Comparison of ENCODE assay signal across 10 mouse cellular contexts in the genomic region with DNA sequence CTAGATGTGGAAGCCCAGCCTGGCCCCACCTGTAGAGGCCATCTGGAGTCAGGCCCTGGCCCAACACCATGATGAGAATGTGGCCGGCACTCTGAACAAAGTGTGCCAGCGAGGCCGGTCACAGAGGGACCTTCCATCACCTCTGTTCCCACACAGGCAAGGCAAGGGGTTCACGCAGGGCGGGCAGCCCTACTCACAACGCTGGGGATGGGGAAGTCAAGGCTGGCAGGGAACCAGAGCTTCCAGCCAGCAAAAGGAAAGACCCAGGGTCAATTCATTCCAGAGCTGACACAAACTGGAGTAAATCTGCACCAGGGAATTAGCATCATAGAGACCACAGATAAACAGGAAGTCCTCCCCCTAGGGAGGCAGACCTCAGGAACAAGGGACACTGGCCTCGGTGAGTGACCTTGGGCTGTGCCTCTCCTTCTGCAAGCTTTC. TPM values are rescaled to one million over a fixed set of nuclear protein-coding genes. Genes with fewer than 3 reads are reported as not detected.
DNase-seq lines count a peak whose midpoint lies in the region; ATAC-seq and TF ChIP-seq lines count a peak whose summit lies in the region.
"Had no signal": no experiment of that assay in that cellular context is flagged by ENCODE, and none has a peak within 500 bp of the region (broad histone marks: within the 10 kb centered on the region; RNA-seq: fewer than 3 reads in every experiment).

No protein-coding gene starts in this region.

- WGBS in kidney, embryonic 15.5 days, result 50% methylated on average over 7 of the region's 7 CpGs

- DNase-seq in gastrocnemius, adult 2 months, result peak; percentile 57
- no peak for DNase-seq in gastrocnemius, postnatal 36 days
- peak; percentile 33 for DNase-seq in Muller cell, postnatal 12 days (ENCODE audit: inconsistent ontology term)
- DNase-seq in heart, adult 8-10 months (ENCODE audit: low spot score), result peak; percentile 68
- DNase-seq in yolk sac, embryonic 10.5 days (ENCODE audit: low spot score), result no peak
- DNase-seq in embryo, embryonic 10.5 days (ENCODE audit: low spot score), result no peak
- DNase-seq: layer of hippocampus, adult 9-11 months; thymus, postnatal 4 days had no signal

- no peak for ATAC-seq in kidney, embryonic 15.5 days (replicated peaks; ENCODE audit: low FRiP score)
- no peak for ATAC-seq in CD4-positive, CD25-positive, alpha-beta regulatory T cell, adult 4 months

- H3K27me3 ChIP-seq in kidney, embryonic 15.5 days, result no peaks in the 10 kb centered on the region

- H3K4me2 ChIP-seq in kidney, embryonic 15.5 days, result no peak overlapping the region

- peaks cover 84% of the 10 kb centered on the region for H3K4me1 ChIP-seq in kidney, embryonic 15.5 days

- intact Hi-C loops in gastrocnemius, adult 2 months (cut with DNase I), result loop anchor here (2.0 kb wide), 1 partner anchor 34 kb away; the partner anchor contains the start of gene Tmem184b
- intact Hi-C loops in gastrocnemius, postnatal 36 days (cut with DNase I), result no loop called here

- peak overlapping the region; percentile 47 for H3K4me3 ChIP-seq in gastrocnemius, adult 2 months
- H3K4me3 ChIP-seq in kidney, embryonic 15.5 days (replicated peaks), result no peak overlapping the region

- no peak overlapping the region for H3K9ac ChIP-seq in kidney, embryonic 15.5 days

- TF ChIP-seq CTCF in gastrocnemius, adult 2 months (IDR thresholded peaks at IDR 0.05), result no peak

- no peaks in the 10 kb centered on the region for H3K9me3 ChIP-seq in kidney, embryonic 15.5 days (replicated peaks)

- H3K27ac ChIP-seq in gastrocnemius, adult 2 months, result peak overlapping the region; percentile 99
- peak overlapping the region; percentile 69; the same call in 1 of the 2 replicates for H3K27ac ChIP-seq in kidney, embryonic 15.5 days

- H3K36me3 ChIP-seq in kidney, embryonic 15.5 days, result peaks cover 70% of the 10 kb centered on the region

RNA-seq across cellular contexts. Expression of gene Csnk1e, which starts 18.9 kb away (rescaled TPM):
- total RNA-seq in gastrocnemius, adult 2 months (2021), result 10 to 100 TPM; 41.8 to 61.4 TPM
- 10 to 100 TPM; 46.7 to 50.7 TPM for total RNA-seq in gastrocnemius, postnatal 36 days (2021)
- 10 to 100 TPM; 49.3 to 64.6 (median 56.6) TPM for total RNA-seq in heart, adult 8-10 months (2022)
- polyA plus RNA-seq in kidney, embryonic 15.5 days (2015; fragmentation: Nextera tagmentation; extraction: Ambion mirVana), result 87.0 and 90.6 TPM in 2 replicates
- polyA plus RNA-seq in CD4-positive, CD25-positive, alpha-beta regulatory T cell, adult 4 months (2017; shearing (Covaris generic)), result 1 to 10 TPM; 3.1 to 6.2 TPM

RNA-seq across cellular contexts. Expression of gene Tmem184b, which starts 33.1 kb away (rescaled TPM):
- 10 to 100 TPM; 26.1 to 36.7 TPM for total RNA-seq in gastrocnemius, adult 2 months (2021)
- total RNA-seq in gastrocnemius, postnatal 36 days (2021), result 10 to 100 TPM; 23.2 to 30.0 TPM
- 10 to 100 TPM; 34.6 to 46.1 (median 39.0) TPM for total RNA-seq in heart, adult 8-10 months (2022)
- polyA plus RNA-seq in kidney, embryonic 15.5 days (2015; fragmentation: Nextera tagmentation; extraction: Ambion mirVana), result 67.7 and 75.5 TPM in 2 replicates
- 10 to 100 TPM in 1 of 2 experiments, 1 to 10 TPM in 1; 9.6 to 12.5 TPM for polyA plus RNA-seq in CD4-positive, CD25-positive, alpha-beta regulatory T cell, adult 4 months (2017; shearing (Covaris generic))

Comparison
In these comparisons a context has a peak if more than half of its experiments do, and no peak if none do; other contexts are left out.
1. DNase-seq: peak in gastrocnemius, adult 2 months (single experiment), Muller cell, postnatal 12 days (single experiment) and heart, adult 8-10 months (single experiment); none in gastrocnemius, postnatal 36 days (0 of 2), yolk sac, embryonic 10.5 days (single experiment) and embryo, embryonic 10.5 days (single experiment).